Mouse (Mus musculus): ENCODE measurements around the gene Hey2. TPM values are rescaled to one million over a fixed set of nuclear protein-coding genes. Genes with fewer than 3 reads are reported as not detected.

Hey2 gene
- 1.1 TPM for polyA plus RNA-seq (2015; fragmentation: Illumina TruSeq; extraction: RNeasy Lipid Tissue Mini Kit (QIAGEN cat#74804); ENCODE audit: insufficient read depth, low read depth, low replicate concordance)

DNA sequence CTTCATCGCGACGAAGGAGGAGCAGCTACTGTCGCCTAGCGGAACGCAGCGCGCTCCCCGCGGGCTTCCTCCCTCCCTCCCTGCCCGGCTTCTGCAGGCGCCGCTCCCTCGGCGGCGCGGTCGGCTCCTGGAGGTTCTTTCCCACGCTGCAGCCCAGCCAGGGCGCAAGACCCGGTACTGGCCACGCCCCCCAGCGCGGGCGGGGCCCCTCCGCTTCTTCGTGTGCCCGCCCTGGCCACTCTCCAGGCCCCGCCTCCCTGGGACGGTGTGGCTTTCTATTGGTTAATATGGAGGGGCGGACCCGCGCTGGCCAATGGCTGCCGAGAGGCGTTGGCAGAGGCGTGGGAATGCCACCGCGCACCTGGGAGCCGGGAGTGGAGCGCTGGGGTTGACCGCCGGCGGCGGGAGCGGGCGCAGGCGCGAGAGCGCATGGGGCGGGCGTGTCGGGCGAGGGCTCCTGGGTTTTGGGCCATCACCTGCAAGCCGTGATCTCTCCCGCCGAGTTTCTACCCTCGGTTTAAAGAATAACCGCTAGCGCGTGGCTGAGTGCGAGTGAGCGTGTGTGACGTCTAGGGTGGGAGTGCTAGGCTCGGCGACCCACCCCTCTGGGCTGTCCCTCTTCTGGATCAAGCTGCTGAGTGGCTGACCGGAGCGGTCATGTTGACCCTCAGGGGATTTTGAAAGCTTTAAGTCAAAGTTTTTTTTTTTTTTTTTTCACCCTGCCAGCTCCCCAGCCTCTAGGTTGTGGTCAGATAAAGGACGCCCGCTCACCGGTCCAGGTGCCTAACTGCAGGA is at the start of gene Hey2:
Gene Hey2, minus strand, starts transcription at position 159 of the 795 bp plus-strand sequence.

DNA sequence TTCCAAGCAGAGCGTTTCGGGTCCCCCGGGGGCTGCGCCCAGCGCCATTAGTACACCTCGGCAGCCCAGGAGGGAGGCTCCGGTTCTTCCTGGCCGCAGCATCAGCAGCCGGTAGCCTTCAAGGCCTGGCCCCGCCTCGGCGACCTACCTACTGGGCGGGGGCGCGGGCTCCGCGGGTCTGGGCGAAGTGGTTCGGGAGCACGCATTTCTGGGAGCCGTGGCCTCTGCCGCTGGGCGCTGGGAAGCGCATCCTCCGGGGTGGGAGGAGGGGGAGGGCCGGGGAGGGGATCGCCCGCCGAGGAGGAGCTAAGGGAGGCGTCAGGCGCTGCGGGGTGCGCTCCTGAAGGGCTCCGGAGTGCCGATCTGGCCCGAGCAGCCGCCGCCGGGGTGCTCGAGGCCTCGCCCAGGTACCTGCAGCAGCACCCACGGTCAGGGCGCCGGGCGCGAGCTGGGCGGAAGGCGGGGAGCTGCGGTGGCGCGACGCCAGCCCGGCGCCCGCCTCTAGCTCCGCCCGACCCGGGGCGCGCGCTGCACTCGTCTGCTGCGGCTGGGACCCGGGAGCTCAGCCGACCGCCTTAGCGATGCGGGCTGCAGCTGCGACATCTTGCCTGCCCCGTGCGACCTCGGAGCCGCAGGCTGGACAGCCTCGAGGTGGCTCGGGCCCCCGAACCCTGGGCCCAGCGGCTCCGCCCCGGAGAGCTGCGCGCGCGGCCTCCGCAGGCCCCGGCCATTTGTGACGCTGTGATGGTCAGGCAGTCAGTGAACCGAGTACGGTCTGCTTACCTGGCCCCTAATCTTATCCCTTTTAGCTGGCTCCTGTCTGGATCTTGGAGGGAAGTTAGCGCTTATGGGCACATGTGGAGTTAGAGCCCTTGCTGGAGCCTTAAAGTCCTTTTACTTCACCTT is 39.7 kb downstream of the Hey2 start, which contains the start of gene Ncoa7:
Gene Ncoa7, minus strand, starts transcription at position 646 of the 906 bp plus-strand sequence.

Other genes starting within 250 kb of the Hey2 start
- gene Trmt11, start 242.1 kb downstream of the Hey2 start, polyA plus RNA-seq (2015; fragmentation: Illumina TruSeq; extraction: RNeasy Lipid Tissue Mini Kit (QIAGEN cat#74804); ENCODE audit: insufficient read depth, low read depth, low replicate concordance), result 2.6 TPM
- 12.1 TPM for gene Hint3, start 213.2 kb downstream of the Hey2 start, polyA plus RNA-seq (2015; fragmentation: Illumina TruSeq; extraction: RNeasy Lipid Tissue Mini Kit (QIAGEN cat#74804); ENCODE audit: insufficient read depth, low read depth, low replicate concordance)
- 4.5 TPM for gene Ncoa7, start 39.5 kb downstream of the Hey2 start, polyA plus RNA-seq (2015; fragmentation: Illumina TruSeq; extraction: RNeasy Lipid Tissue Mini Kit (QIAGEN cat#74804); ENCODE audit: insufficient read depth, low read depth, low replicate concordance)

Measured in pancreas, adult 10 weeks (tissue).